Mouse (Mus musculus) adrenal gland (tissue): ENCODE data around the gene Acta2.
"Not testable (repeated sequence)": the region's sequence is repeated elsewhere in the genome, so short reads cannot be mapped to it uniquely, and the experiment has no call there.

Experiments used
- intact Hi-C: fragments of 180-260 bp; cut with DNase I; formaldehyde crosslinking; loops from one replicate; pipeline ENCODE4 v1.15.1; 2025

Gene Acta2

GRCm38 (mm10) chr19:34231596-34231995 is 23.8 kb downstream of the Acta2 start:
- intact Hi-C loops, result no loop called here

- intact Hi-C loops, result no loop called here
Observed at GRCm38 (mm10) chr19:34222805-34223204, 32.6 kb downstream of the Acta2 start.

- intact Hi-C loops, result no loop called here
Observed at GRCm38 (mm10) chr19:34220732-34221380, 34.5 kb downstream of the Acta2 start.

GRCm38 (mm10) chr19:34219260-34219968 is 36.0 kb downstream of the Acta2 start:
- intact Hi-C loops, result no loop called here

- intact Hi-C loops, result no loop called here
Observed at GRCm38 (mm10) chr19:34217761-34218160, 37.6 kb downstream of the Acta2 start.

- intact Hi-C loops, result no loop called here
Observed at GRCm38 (mm10) chr19:34216956-34217355, 38.4 kb downstream of the Acta2 start.

GRCm38 (mm10) chr19:34214136-34214535 is 41.3 kb downstream of the Acta2 start:
- intact Hi-C loops, result no loop called here

- intact Hi-C loops, result no loop called here
Observed at GRCm38 (mm10) chr19:34213251-34213645, 42.1 kb downstream of the Acta2 start.

- intact Hi-C loops, result no loop called here
Observed at GRCm38 (mm10) chr19:34212489-34213250, 42.7 kb downstream of the Acta2 start.

GRCm38 (mm10) chr19:34210841-34211240 is 44.5 kb downstream of the Acta2 start:
- intact Hi-C loops, result no loop called here

GRCm38 (mm10) chr19:34209930-34210581 is 45.3 kb downstream of the Acta2 start:
- intact Hi-C loops, result no loop called here

GRCm38 (mm10) chr19:34209031-34209430 is 46.4 kb downstream of the Acta2 start:
- intact Hi-C loops, result no loop called here

GRCm38 (mm10) chr19:34206760-34207440 is 48.5 kb downstream of the Acta2 start:
- intact Hi-C loops, result no loop called here

- intact Hi-C loops, result not testable (repeated sequence)
Observed at GRCm38 (mm10) chr19:34206128-34206527, 49.3 kb downstream of the Acta2 start.

- intact Hi-C loops, result no loop called here
Observed at GRCm38 (mm10) chr19:34202668-34203067, 52.7 kb downstream of the Acta2 start.

GRCm38 (mm10) chr19:34199488-34199887 is 55.9 kb downstream of the Acta2 start:
- intact Hi-C loops, result no loop called here

GRCm38 (mm10) chr19:34198901-34199300 is 56.5 kb downstream of the Acta2 start:
- intact Hi-C loops, result no loop called here

- intact Hi-C loops, result no loop called here
Observed at GRCm38 (mm10) chr19:34198066-34198465, 57.3 kb downstream of the Acta2 start.

GRCm38 (mm10) chr19:34195031-34195430 is 60.4 kb downstream of the Acta2 start:
- intact Hi-C loops, result no loop called here

- intact Hi-C loops, result no loop called here
Observed at GRCm38 (mm10) chr19:34194132-34194745, 61.2 kb downstream of the Acta2 start.

GRCm38 (mm10) chr19:34193683-34194082 is 61.7 kb downstream of the Acta2 start:
- intact Hi-C loops, result no loop called here
